Mouse (Mus musculus): ENCODE data around the gene Nek3. TPM values are rescaled to one million over a fixed set of nuclear protein-coding genes. Genes with fewer than 3 reads are reported as not detected.

Nek3 gene
- 9.5 and 10.4 TPM in 2 replicates for polyA plus RNA-seq (2015; fragmentation: Nextera tagmentation; extraction: Ambion mirVana)

DNA sequence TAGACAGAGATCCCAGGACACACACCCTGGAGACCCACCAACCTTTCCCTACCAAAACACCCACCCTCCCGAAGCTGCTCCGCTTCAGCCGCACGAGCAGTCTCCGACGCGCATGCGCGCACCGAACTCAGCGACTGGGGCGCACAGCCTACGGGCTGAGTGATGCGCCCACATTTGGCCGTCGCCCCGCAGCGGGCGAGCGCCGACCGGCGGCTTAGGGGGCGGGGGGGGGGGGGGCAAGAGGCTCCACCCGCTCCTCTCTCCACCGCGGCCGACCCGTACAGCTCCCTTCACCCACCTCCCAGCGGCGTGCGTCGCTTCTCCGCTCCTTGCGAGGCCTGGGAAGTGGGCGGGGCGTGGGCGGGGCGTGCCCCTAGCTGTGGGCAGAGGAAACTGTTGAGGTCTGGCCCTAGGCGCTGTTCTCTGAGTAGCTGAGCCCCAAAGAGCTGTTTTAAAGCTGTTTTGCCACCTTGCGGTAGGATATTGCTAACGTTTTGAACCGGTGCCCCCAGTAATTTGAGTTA is at the start of gene Nek3:
Gene Nek3 (minus strand): TSS at position 356 of the 524 bp plus-strand sequence.
- Histone ChIP-seq H3K9ac (peak within 1 kb of the TSS; percentile 73), H3K4me3 (peak within 1 kb of the TSS; percentile 58), H3K27me3 (no peaks in the 10 kb centered on the region), H3K36me3 (peaks cover 11% of the 10 kb centered on the region), H3K27ac (peak within 1 kb of the TSS; percentile 89), H3K4me2 (peak within 1 kb of the TSS; percentile 52), H3K9me3 (no peaks in the 10 kb centered on the region), H3K4me1 (replicated peaks) (peaks cover 9% of the 10 kb centered on the region)
- WGBS: under 1% methylated on average over 37 of the region's 43 CpGs
- peak; percentile 98 for ATAC-seq (ENCODE audit: low FRiP score)

DNA sequence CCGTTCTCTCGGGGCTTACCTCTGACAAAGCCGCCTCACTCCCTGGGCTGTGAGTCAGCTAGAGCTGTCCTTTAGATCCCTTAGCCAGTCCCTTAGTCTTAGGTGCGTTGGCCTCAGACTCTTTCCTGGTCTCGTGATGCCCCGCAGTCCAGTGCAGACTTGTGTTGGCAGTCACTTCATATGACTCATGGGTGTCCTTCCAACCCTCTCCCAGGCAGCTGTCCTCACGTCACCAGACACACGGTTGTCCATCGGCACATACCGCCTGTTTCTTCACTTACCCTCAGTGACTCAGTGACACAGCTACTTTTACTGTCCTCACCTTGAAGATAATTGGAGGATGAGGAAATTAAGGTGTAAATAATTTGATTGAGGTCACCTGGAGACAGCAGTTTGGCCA is 48.6 kb upstream of the Nek3 start:
- ATAC-seq (ENCODE audit: low FRiP score): no peak
- H3K27me3 ChIP-seq: no peaks in the 10 kb centered on the region
- no peak overlapping the region for H3K4me3 ChIP-seq
- WGBS: 98% methylated on average over 10 of the region's 10 CpGs
- H3K36me3 ChIP-seq: peaks cover 78% of the 10 kb centered on the region
- no peak overlapping the region for H3K9ac ChIP-seq
- no peak overlapping the region for H3K27ac ChIP-seq
- H3K9me3 ChIP-seq: no peaks in the 10 kb centered on the region
- no peak overlapping the region for H3K4me2 ChIP-seq
- no peaks in the 10 kb centered on the region for H3K4me1 ChIP-seq (replicated peaks)

DNA sequence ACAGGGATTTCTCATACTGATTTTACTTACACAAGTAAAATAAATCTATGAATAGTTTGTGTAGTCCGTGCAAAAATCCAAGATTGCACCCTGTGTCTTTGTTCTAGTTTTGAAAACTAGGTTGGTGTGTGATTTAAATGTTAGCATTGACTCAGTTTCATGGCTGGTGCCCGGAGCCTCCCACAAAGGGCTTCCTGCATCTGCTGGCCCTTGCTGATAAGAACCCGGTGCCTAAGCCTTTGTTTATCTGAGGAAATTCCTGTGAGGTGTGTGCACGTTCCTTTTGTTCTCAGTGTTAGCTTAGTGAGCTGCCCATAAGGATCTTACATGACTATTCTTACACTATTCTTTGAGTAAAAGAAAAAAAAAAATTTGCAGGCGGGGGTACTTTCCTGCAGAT is 42.8 kb upstream of the Nek3 start:
- H3K4me2 ChIP-seq: no peak overlapping the region
- H3K27me3 ChIP-seq: no peaks in the 10 kb centered on the region
- H3K4me3 ChIP-seq: no peak overlapping the region
- H3K9ac ChIP-seq: no peak overlapping the region
- no peak overlapping the region for H3K27ac ChIP-seq
- H3K9me3 ChIP-seq: no peaks in the 10 kb centered on the region
- 68% methylated on average over 5 of the region's 5 CpGs for WGBS
- H3K4me1 ChIP-seq (replicated peaks): no peaks in the 10 kb centered on the region
- no peak for ATAC-seq (ENCODE audit: low FRiP score)
- H3K36me3 ChIP-seq: peaks cover 55% of the 10 kb centered on the region

DNA sequence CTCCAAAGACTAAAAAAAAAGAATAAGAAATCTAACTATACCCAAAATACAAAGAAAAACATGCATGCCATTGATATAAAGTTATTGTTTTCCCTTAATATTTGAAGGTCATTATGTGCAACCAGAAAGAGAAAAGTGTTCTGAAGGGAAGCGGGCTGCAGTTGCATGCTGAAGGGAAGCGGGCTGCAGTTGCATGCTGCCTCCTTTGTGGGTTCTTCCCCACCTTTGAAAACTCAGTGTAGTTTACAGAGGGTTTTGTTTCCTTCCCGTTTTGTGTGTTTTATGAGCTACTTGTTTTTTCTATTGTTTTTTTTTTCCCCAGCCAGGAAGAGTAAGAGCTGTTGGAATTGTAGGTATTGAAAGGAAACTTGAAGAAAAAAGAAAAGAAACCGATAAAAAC is 41.3 kb upstream of the Nek3 start:
- 84% methylated on average over 4 of the region's 4 CpGs for WGBS
- Histone ChIP-seq H3K4me1 (replicated peaks) (no peaks in the 10 kb centered on the region), H3K27me3 (no peaks in the 10 kb centered on the region), H3K4me3 (no peak overlapping the region), H3K9ac (no peak overlapping the region), H3K4me2 (no peak overlapping the region), H3K36me3 (peaks cover 56% of the 10 kb centered on the region), H3K9me3 (no peaks in the 10 kb centered on the region), H3K27ac (no peak overlapping the region)
- ATAC-seq (ENCODE audit: low FRiP score): no peak

DNA sequence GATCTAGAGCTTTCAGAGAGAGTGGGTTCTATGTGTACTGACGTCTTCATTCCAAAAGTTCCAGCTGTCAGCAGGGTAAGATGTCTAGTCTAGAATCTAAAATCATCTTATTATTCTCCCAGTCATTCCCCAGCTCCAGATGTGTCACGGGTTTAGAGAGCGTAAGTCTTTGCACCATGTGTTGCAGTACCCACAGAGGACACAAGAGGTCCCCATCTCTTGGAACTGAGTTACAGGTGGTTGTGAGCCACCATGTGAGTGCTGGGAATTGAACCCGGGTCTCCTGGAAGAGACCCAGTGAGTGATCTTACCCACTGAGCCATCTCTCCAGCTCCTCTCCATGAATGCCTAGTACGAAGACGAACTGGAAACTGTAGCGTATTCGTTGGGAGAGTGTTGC is 33.2 kb upstream of the Nek3 start:
- no peak overlapping the region for H3K27ac ChIP-seq
- no peaks in the 10 kb centered on the region for H3K9me3 ChIP-seq
- WGBS: 98% methylated on average over 8 of the region's 8 CpGs
- peaks cover 36% of the 10 kb centered on the region for H3K36me3 ChIP-seq
- peaks cover 9% of the 10 kb centered on the region for H3K4me1 ChIP-seq (replicated peaks)
- no peak overlapping the region for H3K4me3 ChIP-seq
- no peak for ATAC-seq (ENCODE audit: low FRiP score)
- no peaks in the 10 kb centered on the region for H3K27me3 ChIP-seq
- no peak overlapping the region for H3K4me2 ChIP-seq
- no peak overlapping the region for H3K9ac ChIP-seq

DNA sequence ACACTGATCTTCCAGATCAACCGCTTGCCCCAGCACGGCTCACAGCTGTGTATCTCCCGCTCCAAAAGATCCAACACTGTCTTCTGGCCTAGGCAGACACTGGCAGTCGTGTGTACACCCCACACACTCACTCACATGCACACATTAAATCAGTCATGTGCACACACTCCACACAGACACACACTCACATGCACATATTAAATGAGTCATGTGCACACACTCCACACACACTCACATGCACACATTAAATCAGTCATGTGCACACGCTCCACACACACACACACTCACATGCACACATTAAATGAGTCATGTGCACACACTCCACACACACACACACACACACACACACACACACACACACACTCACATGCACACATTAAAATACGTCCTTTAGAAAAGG is 31.7 kb upstream of the Nek3 start:
- Histone ChIP-seq H3K27ac (no peak overlapping the region), H3K9me3 (no peaks in the 10 kb centered on the region), H3K4me3 (no peak overlapping the region), H3K27me3 (no peaks in the 10 kb centered on the region), H3K36me3 (peaks cover 28% of the 10 kb centered on the region), H3K4me2 (no peak overlapping the region), H3K4me1 (replicated peaks) (peaks cover 19% of the 10 kb centered on the region), H3K9ac (no peak overlapping the region)
- no peak for ATAC-seq (ENCODE audit: low FRiP score)
- WGBS: 90% methylated on average over 6 of the region's 6 CpGs

DNA sequence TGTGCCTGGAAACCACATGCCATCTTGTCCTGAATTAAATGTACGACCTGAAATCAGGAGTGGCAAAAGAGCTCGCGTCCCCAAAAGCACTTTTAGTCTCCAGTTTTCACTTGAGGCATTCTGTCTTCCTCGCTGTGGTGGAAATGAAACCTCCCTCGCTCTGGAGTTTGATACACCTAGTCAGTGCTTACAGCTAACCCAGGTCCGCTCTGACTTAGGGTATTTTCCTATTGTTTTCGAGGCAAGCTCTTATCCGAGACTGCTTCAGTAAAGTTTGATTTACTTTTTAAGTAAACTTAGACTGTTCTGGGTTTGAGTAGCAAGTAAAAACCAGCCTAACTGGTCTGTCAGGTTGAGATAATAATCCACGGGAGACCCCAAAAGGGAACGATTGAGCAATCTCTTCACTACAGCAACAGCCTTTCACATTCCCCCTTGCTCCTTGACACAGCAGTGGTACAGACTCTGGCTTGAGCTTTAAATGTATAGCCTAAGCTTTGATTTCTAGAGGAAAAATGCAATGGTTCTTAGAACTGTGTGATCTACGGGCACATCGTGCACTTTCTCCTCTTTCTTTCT is 27.3 kb upstream of the Nek3 start:
- Histone ChIP-seq H3K27ac (peak overlapping the region; percentile 96), H3K9ac (peak overlapping the region; percentile 92), H3K9me3 (no peaks in the 10 kb centered on the region), H3K4me3 (peak overlapping the region; percentile 83), H3K36me3 (no peaks in the 10 kb centered on the region), H3K4me1 (replicated peaks) (peaks cover 19% of the 10 kb centered on the region), H3K4me2 (peak overlapping the region; percentile 65), H3K27me3 (no peaks in the 10 kb centered on the region)
- no peak; the same call in 1 of the 2 replicates for ATAC-seq (ENCODE audit: low FRiP score)
- 18% methylated on average over 12 of the region's 12 CpGs for WGBS

DNA sequence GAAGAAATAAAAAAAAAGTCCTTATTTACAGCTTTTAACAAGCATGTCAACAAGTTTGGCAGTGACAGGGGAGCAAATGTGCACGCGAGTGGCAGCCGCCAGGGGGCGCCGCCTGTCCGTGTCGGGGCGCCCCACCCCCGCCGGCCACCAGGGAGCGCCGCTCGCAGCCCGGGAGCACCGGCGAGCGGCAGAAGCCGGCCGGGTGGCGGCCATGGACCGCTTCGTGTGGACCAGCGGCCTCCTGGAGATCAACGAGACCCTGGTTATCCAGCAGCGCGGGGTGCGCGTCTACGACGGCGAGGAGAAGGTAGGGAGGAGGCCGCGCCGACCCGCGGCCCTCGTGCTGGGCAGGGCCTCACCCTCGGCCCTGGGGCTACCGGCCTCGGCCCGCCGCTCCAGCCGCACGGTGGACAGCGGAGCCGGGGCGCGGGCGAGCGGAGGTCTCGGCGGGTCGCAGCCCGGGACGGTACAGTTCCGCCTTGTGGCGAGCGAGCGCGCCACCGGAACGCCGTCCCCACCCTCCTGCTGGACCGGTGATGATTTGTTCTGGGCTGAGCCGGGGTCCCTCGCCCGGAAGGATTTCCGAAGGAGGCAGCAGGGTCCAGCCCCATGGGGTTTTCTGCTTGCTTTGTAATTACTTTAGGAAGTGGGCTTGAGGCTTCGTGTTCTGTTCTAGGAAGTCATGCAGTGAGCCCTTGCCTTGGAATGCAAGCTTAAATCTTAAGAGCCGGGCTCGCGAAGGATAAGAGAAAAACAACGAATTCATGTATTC is 26.6 kb upstream of the Nek3 start, which contains the start of gene Vps36:
Gene Vps36 (plus strand): TSS at position 150 of the 772 bp plus-strand sequence.
- no peaks in the 10 kb centered on the region for H3K9me3 ChIP-seq
- peak within 1 kb of the TSS; percentile 96 for H3K27ac ChIP-seq
- H3K4me2 ChIP-seq: peak within 1 kb of the TSS; percentile 65
- H3K27me3 ChIP-seq: no peaks in the 10 kb centered on the region
- peak within 1 kb of the TSS; percentile 92 for H3K9ac ChIP-seq
- H3K4me1 ChIP-seq (replicated peaks): peaks cover 19% of the 10 kb centered on the region
- no peaks in the 10 kb centered on the region for H3K36me3 ChIP-seq
- H3K4me3 ChIP-seq: peak within 1 kb of the TSS; percentile 83
- WGBS: under 1% methylated on average over 45 of the region's 73 CpGs
- peak; percentile 95 for ATAC-seq (ENCODE audit: low FRiP score)

DNA sequence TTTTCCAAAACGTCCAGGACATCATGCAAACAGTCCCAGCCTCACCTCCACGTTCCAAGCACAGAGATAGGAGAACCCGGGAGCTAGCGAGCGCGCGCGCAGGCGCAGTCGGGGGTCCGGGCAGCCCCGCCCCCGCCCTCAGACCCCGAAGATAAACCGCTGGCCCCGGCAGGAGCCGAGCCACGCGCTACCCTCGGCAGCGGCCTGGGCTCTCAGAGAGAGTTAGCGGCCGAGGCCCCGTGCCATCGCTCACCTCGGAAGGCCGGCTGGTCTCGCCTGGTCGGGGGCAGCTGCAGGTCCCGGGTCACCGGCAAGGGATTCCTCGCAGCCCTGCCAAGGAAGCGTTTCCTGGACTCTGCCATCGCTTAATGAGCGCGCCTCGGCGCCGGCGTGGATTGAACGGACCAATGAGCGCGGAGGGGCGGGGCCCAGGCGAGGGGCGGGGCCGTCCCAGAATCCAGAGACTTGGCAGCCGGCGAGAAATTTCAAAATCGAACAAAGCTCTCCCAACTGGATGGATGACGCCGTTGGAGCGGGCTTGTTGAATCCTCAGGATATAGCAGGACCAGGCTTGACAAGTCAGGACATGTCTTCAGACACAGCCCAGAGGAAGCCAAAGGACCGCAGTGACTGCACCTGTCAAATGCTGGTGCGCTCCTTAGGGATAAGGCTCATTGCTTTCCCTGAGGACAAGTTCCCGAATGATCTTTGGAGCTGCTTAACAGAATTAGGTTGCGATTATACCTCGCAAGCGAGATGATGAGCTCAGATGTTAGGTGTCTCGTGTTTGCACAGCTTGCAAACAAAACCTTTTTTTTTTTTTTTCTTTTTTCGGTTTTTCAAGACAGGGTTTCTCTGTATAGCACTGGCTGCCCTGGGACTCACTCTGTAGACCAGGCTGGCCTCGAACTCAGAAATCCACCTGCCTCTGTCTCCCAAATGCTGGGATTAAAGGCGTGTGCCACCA is 19.5 kb upstream of the Nek3 start, which contains the start of gene Ckap2:
Gene Ckap2 (minus strand): TSS at position 389 of the 967 bp plus-strand sequence.
- Histone ChIP-seq H3K4me3 (peak within 1 kb of the TSS; percentile 79), H3K9me3 (no peaks in the 10 kb centered on the region), H3K4me1 (replicated peaks) (peaks cover 11% of the 10 kb centered on the region), H3K4me2 (peak within 1 kb of the TSS; percentile 73), H3K27ac (peak within 1 kb of the TSS; percentile 86), H3K27me3 (no peaks in the 10 kb centered on the region), H3K36me3 (no peaks in the 10 kb centered on the region), H3K9ac (peak within 1 kb of the TSS; percentile 75)
- peak; percentile 98 for ATAC-seq (ENCODE audit: low FRiP score)
- 2% methylated on average over 63 of the region's 63 CpGs for WGBS

DNA sequence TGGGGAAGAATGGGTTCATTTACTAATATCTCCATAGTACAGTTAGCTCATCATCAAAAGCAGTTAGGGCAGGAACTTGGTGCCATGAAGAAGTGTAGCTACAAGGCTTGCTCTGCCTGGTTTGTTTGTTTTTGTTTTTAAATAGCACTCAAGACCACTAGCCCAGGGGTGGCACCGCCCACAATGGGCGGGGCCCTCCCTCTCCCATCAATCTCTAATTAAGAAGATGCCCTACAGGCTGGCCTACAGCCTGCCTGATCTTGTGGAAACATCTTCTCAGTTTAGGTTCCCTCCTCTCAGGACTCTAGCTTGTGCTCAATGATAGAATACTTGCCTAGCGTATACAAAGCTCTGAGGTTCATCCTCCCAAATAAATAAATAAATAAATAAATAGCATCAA is 18.6 kb upstream of the Nek3 start:
- Histone ChIP-seq H3K27ac (peak overlapping the region; percentile 86; the same call in 1 of the 2 replicates), H3K4me2 (peak overlapping the region; percentile 73), H3K9me3 (no peaks in the 10 kb centered on the region), H3K27me3 (no peaks in the 10 kb centered on the region), H3K4me1 (replicated peaks) (peaks cover 11% of the 10 kb centered on the region), H3K36me3 (no peaks in the 10 kb centered on the region), H3K9ac (peak overlapping the region; percentile 75), H3K4me3 (peak overlapping the region; percentile 79)
- peak; percentile 56 for ATAC-seq (ENCODE audit: low FRiP score)
- WGBS: 0% methylated on average over 3 of the region's 3 CpGs

DNA sequence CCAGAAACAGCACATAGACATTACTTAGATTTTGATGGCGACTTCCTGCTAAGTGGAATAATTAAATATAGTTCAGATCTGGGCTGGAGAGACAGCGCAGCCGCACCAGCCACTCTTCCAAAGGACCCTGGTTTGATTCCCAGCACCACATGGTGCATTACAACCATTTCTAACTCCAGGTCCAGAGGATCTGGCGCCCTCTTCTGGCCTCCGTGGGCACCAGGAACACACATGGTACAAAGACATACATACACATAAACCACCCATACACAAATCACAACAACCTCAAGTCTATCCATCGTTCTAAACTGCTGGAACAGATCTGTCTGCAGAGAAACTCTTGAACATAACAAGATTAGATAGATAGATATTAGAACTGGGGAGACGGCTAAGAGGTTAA is 9.7 kb upstream of the Nek3 start:
- Histone ChIP-seq H3K9me3 (peaks cover 5% of the 10 kb centered on the region; the same call in 1 of the 2 replicates), H3K27ac (no peak overlapping the region), H3K9ac (no peak overlapping the region), H3K4me2 (no peak overlapping the region), H3K4me3 (no peak overlapping the region), H3K36me3 (peaks cover 36% of the 10 kb centered on the region), H3K4me1 (replicated peaks) (no peaks in the 10 kb centered on the region), H3K27me3 (no peaks in the 10 kb centered on the region)
- ATAC-seq (ENCODE audit: low FRiP score): no peak
- WGBS: 96% methylated on average over 7 of the region's 7 CpGs

DNA sequence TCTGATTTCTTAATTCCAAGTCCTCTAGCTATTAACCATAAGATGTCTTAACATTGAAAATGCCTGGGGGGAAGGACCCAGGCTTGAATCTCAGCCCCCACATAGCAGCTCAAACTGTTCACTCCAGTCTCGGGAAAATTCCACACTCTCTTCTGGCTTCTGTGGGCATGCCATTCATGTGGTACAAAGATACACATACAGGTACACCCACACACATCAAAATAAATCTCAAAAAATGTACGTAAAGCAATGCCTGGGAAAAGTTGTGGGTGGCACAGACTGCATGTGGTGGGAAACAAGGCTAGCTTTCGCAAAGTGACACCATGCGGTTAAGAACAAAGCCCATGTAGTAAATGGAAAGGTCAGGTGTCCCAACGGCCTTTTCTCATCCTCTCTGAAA is 2.9 kb upstream of the Nek3 start:
- WGBS: 92% methylated on average over 5 of the region's 5 CpGs
- H3K9ac ChIP-seq: no peak overlapping the region
- no peaks in the 10 kb centered on the region for H3K27me3 ChIP-seq
- H3K4me2 ChIP-seq: no peak overlapping the region
- H3K4me3 ChIP-seq: no peak overlapping the region
- peaks cover 17% of the 10 kb centered on the region for H3K36me3 ChIP-seq
- no peaks in the 10 kb centered on the region for H3K9me3 ChIP-seq
- no peak overlapping the region for H3K27ac ChIP-seq
- no peak for ATAC-seq (ENCODE audit: low FRiP score)
- peaks cover 9% of the 10 kb centered on the region for H3K4me1 ChIP-seq (replicated peaks)

Measured in hindbrain, embryonic 13.5 days (tissue).